Mouse (Mus musculus): ENCODE data around the gene Phlda2.
"Not testable (repeated sequence)": the region's sequence is repeated elsewhere in the genome, so short reads cannot be mapped to it uniquely, and the experiment has no call there.

Gene Phlda2

GRCm38 (mm10) chr7:143502418-143503200 is at the start of gene Phlda2:
Gene Phlda2, minus strand, starts transcription at chr7:143503150.
- DNase-seq (ENCODE audit: low spot score) = peak; percentile 41

DNA sequence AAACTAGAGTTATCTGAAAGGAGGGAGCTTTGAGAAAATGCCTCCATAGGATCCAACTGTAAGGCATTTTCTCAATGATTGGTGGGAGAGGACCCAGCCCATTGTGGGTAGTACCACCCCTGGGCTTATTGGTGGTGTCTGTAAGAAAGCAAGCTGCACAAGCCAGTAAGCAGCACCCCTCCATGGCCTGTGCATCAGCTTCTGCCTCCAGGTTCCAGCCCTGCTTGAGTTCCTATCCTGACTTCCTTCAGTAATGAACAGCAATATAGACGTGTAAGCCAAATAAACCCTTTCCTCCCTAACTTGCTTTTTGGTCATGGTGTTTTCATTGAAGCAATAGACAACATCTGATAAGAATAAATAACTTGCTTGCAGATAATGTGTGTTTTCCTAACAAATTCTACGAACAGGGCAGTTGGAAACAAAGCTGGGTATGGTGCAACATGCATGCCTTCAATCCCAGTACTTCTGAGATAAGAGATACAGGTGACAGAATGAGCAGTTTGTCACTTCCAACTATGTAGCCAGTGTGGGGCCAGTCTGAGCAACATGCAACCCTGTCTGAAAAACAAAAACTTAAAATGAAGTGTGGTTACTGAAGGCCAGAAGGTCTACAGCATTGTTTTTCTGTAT is 46.8 kb upstream of the Phlda2 start:
- no peak for DNase-seq (ENCODE audit: low spot score)

- peak; percentile 100 for DNase-seq (ENCODE audit: low spot score)
Observed at GRCm38 (mm10) chr7:143548976-143549457, 46.1 kb upstream of the Phlda2 start, which contains the start of gene Nap1l4. Gene Nap1l4, minus strand, starts transcription at chr7:143549106.

- DNase-seq (ENCODE audit: low spot score) = peak; percentile 76
Observed at GRCm38 (mm10) chr7:143548231-143548961, 45.4 kb upstream of the Phlda2 start.

GRCm38 (mm10) chr7:143546554-143546953 is 43.6 kb upstream of the Phlda2 start:
- no peak for DNase-seq (ENCODE audit: low spot score)

GRCm38 (mm10) chr7:143544368-143544767 is 41.4 kb upstream of the Phlda2 start:
- peak; percentile 34 for DNase-seq (ENCODE audit: low spot score)

- no peak for DNase-seq (ENCODE audit: low spot score)
Observed at GRCm38 (mm10) chr7:143538671-143539070, 35.7 kb upstream of the Phlda2 start.

- not testable (repeated sequence) for DNase-seq (ENCODE audit: low spot score)
Observed at GRCm38 (mm10) chr7:143538229-143538628, 35.3 kb upstream of the Phlda2 start.

DNA sequence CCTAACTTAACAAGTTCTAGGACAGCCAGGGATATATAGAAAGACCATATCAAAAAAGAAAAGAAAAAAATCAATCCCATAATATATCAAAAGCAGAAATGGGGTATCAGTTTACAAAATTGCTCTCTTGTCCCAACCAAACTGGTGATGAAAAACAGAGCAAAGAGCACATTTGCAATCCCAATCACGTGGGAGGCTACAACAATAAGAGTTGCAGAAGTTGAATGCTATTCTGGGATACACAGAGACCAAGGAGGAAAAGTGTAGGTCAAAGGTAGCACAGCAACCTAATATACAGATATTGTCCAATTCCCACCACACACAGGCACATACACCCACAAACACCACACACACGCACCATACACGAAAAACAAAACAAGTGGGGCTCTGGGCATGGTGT is 33.3 kb upstream of the Phlda2 start:
- DNase-seq (ENCODE audit: low spot score) = no peak

DNA sequence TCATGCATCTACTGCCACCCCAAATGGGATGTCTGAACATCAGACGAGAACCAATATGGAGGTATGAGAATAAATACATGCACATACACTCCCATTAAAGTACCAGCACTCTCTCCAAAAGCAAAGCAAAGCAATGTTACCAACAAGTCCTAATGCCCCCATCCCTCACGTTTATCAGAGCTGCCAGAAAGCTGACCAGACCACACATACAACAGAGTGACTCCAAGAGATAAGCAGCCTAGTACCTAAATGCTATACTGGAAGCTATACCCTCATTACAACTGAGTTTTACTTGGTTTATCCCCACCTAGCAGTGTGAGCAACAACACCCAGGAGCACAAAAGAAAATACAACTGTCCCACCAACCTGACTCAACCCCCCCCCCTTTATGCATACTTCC is 30.3 kb upstream of the Phlda2 start:
- DNase-seq (ENCODE audit: low spot score) = no peak

- no peak for DNase-seq (ENCODE audit: low spot score)
Observed at GRCm38 (mm10) chr7:143532410-143532809, 29.5 kb upstream of the Phlda2 start.

DNA sequence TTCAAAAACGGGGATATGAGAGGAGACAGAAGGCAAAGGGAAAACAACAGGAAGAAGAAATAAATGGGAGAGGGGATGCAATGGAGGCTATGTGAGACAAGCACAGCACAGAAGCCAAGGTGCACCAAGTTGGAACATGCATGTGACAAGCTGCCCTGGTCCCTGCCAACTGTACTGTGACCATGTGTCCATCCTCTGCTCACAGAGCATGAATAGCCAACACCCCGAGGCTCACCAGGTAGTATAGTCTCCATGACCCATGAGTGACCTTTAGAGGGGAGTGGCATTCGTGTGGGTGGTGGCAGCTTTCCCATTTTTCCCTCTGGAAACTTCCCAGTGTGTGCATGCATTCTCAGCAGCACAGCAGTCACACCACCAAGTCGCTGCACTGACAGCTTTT is 16.4 kb upstream of the Phlda2 start:
- no peak for DNase-seq (ENCODE audit: low spot score)

GRCm38 (mm10) chr7:143514416-143514768 is 11.4 kb upstream of the Phlda2 start:
- DNase-seq (ENCODE audit: low spot score) = no peak

DNA sequence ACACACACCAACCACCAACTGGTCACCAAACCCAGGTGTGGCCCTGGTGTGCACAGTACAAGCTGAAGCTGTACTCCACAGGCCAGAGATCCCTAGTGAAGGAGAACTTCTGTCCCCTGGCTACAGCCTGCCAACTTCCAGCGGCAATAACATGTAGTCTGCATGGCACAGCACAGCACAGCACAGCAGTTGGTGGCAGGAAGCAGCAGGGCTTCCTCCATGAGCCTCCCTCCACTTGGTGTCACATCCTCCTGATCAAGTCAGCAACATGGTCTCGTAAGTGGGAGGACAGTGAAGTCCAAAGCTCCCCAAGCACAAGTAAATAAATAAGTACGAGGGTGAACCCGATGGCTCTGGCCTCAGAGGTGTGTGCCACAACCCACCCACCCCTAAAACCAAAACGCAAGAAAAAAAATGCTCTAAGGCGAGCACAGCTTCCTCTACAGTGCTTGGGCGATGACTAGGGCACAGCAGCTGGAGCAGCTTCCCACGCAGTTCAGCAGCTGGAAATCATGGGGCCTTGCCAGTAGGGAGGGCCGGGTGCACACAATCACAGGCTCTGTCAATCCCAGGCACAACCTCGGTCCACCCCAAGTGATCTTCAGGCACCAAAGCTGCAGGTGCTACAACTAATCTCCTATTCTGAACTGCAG is 10.9 kb upstream of the Phlda2 start:
- DNase-seq (ENCODE audit: low spot score) = no peak

GRCm38 (mm10) chr7:143511335-143511712 is 8.4 kb upstream of the Phlda2 start:
- no peak for DNase-seq (ENCODE audit: low spot score)

- DNase-seq (ENCODE audit: low spot score) = no peak
Observed at GRCm38 (mm10) chr7:143510593-143511334, 7.8 kb upstream of the Phlda2 start.

GRCm38 (mm10) chr7:143509566-143509965 is 6.6 kb upstream of the Phlda2 start:
- DNase-seq (ENCODE audit: low spot score) = no peak

- DNase-seq (ENCODE audit: low spot score) = peak; percentile 73
Observed at GRCm38 (mm10) chr7:143506675-143507074, 3.7 kb upstream of the Phlda2 start.

DNA sequence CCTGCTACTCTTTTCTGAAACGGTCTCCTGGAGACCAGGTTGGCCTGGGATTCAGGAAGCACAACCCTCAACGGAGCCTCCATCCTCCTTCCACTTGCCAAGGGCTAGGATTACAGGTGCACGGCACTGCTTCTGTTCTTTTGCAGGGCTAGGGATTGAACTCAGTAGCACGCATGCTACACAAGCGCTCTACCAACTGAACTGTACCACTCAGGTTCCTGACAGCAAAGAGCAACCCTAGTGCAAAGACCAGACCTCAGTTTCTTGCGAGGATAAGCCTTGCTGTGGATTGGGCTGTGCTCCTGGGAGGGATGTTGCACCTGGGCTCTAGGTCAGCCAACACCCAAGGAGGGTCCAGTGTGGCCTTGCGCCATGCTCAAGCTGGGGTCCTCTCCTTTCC is 3.3 kb upstream of the Phlda2 start:
- no peak for DNase-seq (ENCODE audit: low spot score)

- peak; percentile 78 for DNase-seq (ENCODE audit: low spot score)
Observed at GRCm38 (mm10) chr7:143505823-143506222, 2.9 kb upstream of the Phlda2 start.

DNA sequence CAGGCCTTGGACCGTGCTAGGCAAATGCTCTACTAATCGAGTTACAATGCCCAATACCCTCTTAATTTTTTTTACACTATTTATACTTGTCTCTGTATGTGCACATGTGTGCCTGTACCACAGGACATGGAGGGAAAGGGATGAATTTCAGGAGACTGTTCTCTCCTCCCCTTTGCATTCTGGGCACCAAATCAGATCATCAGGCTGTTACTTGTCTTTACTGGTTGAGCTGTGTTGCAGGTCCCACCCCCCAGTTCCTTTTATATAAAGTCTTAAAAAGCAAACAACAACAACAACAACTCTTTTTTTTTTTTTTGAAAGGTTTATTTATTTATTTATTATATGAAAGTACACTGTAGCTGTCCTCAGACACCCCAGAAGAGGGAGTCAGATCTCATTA is 2.5 kb upstream of the Phlda2 start:
- no peak for DNase-seq (ENCODE audit: low spot score)

- DNase-seq (ENCODE audit: low spot score) = no peak
Observed at GRCm38 (mm10) chr7:143503926-143504325, 976 bp upstream of the Phlda2 start.
